Mouse (Mus musculus): ENCODE data around the gene Abcc8.

DNA sequence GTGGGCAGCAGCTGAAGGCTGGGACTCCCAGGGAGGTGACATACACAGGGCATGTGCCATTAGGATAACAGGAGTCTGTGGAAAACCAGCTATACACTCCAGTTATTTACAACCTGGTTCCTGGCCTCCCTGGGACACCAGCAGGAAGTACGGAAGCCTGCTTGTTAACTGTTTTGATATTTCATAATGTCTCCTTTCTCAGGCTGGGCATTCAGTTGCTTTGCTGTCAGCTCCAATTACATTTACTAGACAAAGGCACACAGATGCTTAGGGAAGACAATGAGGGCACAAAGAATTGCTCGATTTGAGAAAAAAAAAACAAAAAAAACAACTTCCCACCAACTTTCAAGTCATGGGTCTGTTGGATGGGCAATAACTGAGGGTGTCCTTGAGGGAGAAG, 36.6 kb upstream of the Abcc8 start:
- no peak for TF ChIP-seq TAL1 (IDR thresholded peaks at IDR 0.05; ENCODE audit: low read length)
- TF ChIP-seq GATA1 (IDR thresholded peaks at IDR 0.05; ENCODE audit: low read length) = no peak

Measured in erythroblast, embryonic 14.5 days (primary cell).